Mouse (Mus musculus) kidney, embryonic 14.5 days (tissue): ENCODE measurements around the gene Bcat1. TPM values are rescaled to one million over a fixed set of nuclear protein-coding genes. Genes with fewer than 3 reads are reported as not detected.

Experiments
- ATAC-seq: fragments of 200-750 bp; cut with Nextera tagmentation; 2 replicates; pipeline ENCODE4 v1.8.0; 2017; ENCODE audit warnings: moderate number of reproducible peaks, mild to moderate bottlenecking, moderate TSS enrichment, moderate library complexity; ENCODE audit not compliant: low FRiP score, low TSS enrichment
- H3K27ac ChIP-seq: fragments of 300-500 bp; sonication (generic); 2 replicates; pipeline ENCODE4 v1.5.1; 2014; ENCODE audit warnings: low read depth, mild to moderate bottlenecking, low read length, moderate library complexity, mixed read lengths
- H3K27me3 ChIP-seq: fragments of 300-500 bp; sonication (generic); 2 replicates; pipeline ENCODE4 v1.6.1; 2014; ENCODE audit warnings: mild to moderate bottlenecking, low read length; ENCODE audit not compliant: control insufficient read depth, insufficient read depth
- H3K36me3 ChIP-seq: fragments of 300-500 bp; sonication (generic); 2 replicates; pipeline ENCODE4 v1.6.1; 2014; ENCODE audit warnings: low read length, mixed read lengths; ENCODE audit not compliant: control insufficient read depth, insufficient read depth
- H3K4me1 ChIP-seq: fragments of 300-500 bp; sonication (generic); 2 replicates; pipeline ENCODE4 v1.6.1; 2014; ENCODE audit warnings: low read length, mixed read lengths; ENCODE audit not compliant: control insufficient read depth, insufficient read depth
- H3K4me2 ChIP-seq: fragments of 300-500 bp; sonication (generic); replicated peaks from 2 replicates; pipeline ENCODE4 v1.6.1; 2014; ENCODE audit warnings: low read depth, mild to moderate bottlenecking, low read length
- H3K4me3 ChIP-seq: fragments of 300-500 bp; sonication (generic); 2 replicates; pipeline ENCODE4 v1.5.1; 2014; ENCODE audit warnings: mild to moderate bottlenecking, low read length
- H3K9ac ChIP-seq: fragments of 300-500 bp; sonication (generic); 2 replicates; pipeline ENCODE4 v1.6.1; 2014; ENCODE audit warnings: low read depth, mild to moderate bottlenecking, low read length, moderate library complexity
- H3K9me3 ChIP-seq: fragments of 300-500 bp; sonication (generic); 2 replicates; pipeline ENCODE4 v1.6.1; 2016; ENCODE audit warnings: low read length; ENCODE audit not compliant: control insufficient read depth
- WGBS: fragments of 180-500 bp; shearing (Covaris S2); extraction: QIAGEN DNeasy Blood & Tissue Kit; methylation state at CpG from one replicate; pipeline ENCODE4 v1.1.7; 2014; 5-methylcytosine and 5-hydroxymethylcytosine counted together
- polyA plus RNA-seq: library from polyadenylated mRNA; unstranded; fragments of >200 nt; fragmentation: Nextera tagmentation; extraction: Ambion mirVana; gene quantifications from 2 replicates; pipeline ENCODE4 v1.2.1, GENCODE M21; 2014

Gene Bcat1
- polyA plus RNA-seq, 1 experiment from 2014 or later: 8.6 TPM

DNA sequence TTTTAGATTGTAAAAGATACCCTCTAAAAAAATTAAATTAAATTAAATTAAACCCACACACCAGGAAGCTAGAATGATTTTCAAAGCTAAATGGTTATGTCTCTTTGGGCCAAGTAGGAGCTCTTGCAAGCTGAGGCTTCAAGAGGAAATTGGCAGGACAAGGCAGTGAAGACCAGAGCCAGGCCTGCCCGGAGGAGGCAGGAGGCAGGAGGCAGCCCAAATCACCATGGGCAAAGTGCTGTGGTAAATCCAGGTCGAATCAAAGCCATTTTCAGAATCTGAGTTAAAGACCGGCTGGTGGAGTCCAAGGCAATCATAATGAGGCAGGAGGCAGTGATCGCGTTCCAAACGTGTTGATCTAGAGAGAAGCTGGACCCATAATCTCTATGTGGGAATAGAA lies 88.3 kb downstream of the Bcat1 start:
- WGBS: 84% methylated on average over 6 of the region's 6 CpGs
- no peak overlapping the region for H3K9ac ChIP-seq
- H3K27me3 ChIP-seq: no peaks in the 10 kb centered on the region
- H3K9me3 ChIP-seq: no peaks in the 10 kb centered on the region
- H3K4me2 ChIP-seq: no peak overlapping the region
- no peak overlapping the region for H3K27ac ChIP-seq
- ATAC-seq: no peak
- H3K4me1 ChIP-seq: no peaks in the 10 kb centered on the region
- no peak overlapping the region for H3K4me3 ChIP-seq
- H3K36me3 ChIP-seq: no peaks in the 10 kb centered on the region

DNA sequence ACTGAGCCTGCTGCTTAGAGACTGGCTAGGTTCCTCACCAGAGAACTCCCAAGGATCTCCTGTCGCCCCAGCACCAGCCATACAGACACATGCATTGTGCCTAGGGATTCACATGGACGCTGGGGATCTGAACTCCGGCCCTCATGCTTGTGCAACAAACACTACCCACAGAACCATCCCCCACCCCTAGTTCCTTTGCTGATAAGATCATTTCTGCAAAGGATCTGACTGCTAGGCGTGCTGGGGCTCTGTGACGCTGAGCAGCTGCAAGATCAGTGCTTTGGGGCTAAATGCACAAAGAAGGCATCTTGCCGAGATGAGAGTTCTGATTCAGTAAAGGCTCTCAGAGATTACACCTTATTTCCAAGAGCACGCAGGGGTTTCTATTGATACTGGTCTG lies 88.8 kb downstream of the Bcat1 start:
- no peaks in the 10 kb centered on the region for H3K27me3 ChIP-seq
- no peak overlapping the region for H3K4me2 ChIP-seq
- H3K27ac ChIP-seq: no peak overlapping the region
- 71% methylated on average over 7 of the region's 7 CpGs for whole genome bisulfite sequencing
- ATAC-seq: no peak
- H3K36me3 ChIP-seq: no peaks in the 10 kb centered on the region
- no peaks in the 10 kb centered on the region for H3K4me1 ChIP-seq
- no peaks in the 10 kb centered on the region for H3K9me3 ChIP-seq
- no peak overlapping the region for H3K9ac ChIP-seq
- H3K4me3 ChIP-seq: no peak overlapping the region

DNA sequence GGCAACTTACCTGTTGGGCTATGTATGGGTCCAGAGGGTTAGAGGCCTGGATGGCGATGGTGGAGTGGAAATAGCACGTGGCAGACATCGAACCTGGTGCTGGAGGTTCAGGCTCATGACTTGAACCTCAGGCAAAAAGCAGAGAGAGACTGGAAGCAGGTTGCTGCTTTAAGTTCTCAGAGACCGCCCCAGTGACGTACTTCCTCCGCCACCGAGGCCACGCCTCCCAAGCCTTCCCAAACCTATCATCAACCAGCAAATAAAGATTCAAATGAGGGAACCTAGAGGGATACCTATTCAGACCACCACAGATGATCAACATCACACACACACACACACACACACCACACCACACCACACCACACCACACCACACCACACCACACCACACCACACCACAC lies 91.8 kb downstream of the Bcat1 start:
- H3K36me3 ChIP-seq: no peaks in the 10 kb centered on the region
- H3K9me3 ChIP-seq: no peaks in the 10 kb centered on the region
- 92% methylated on average over 8 of the region's 8 CpGs for WGBS

GRCm38 (mm10) chr6:144982093-144982492 lies 93.9 kb downstream of the Bcat1 start:
- Histone ChIP-seq H3K4me2 (no peak overlapping the region), H3K9ac (no peak overlapping the region), H3K4me3 (no peak overlapping the region), H3K9me3 (no peaks in the 10 kb centered on the region), H3K4me1 (no peaks in the 10 kb centered on the region), H3K36me3 (no peaks in the 10 kb centered on the region), H3K27me3 (no peaks in the 10 kb centered on the region), H3K27ac (no peak overlapping the region)
- 77% methylated on average over 3 of the region's 3 CpGs for WGBS
- no peak for ATAC-seq

More for the DNA sequence above, 91.8 kb downstream of the Bcat1 start:
- Histone ChIP-seq H3K4me1 (no peaks in the 10 kb centered on the region), H3K27me3 (no peaks in the 10 kb centered on the region), H3K9ac (no peak overlapping the region), H3K27ac (no peak overlapping the region), H3K4me2 (no peak overlapping the region), H3K4me3 (no peak overlapping the region)
- no peak for ATAC-seq

- Histone ChIP-seq H3K36me3 (no peaks in the 10 kb centered on the region), H3K9me3 (peaks cover 4% of the 10 kb centered on the region; the same call in 1 of the 2 replicates), H3K9ac (no peak overlapping the region), H3K27me3 (no peaks in the 10 kb centered on the region), H3K4me3 (no peak overlapping the region), H3K4me1 (no peaks in the 10 kb centered on the region), H3K27ac (no peak overlapping the region), H3K4me2 (no peak overlapping the region)
- no peak for ATAC-seq
- 84% methylated on average over 8 of the region's 8 CpGs for WGBS
Observed at GRCm38 (mm10) chr6:144972351-144972750, 103.6 kb downstream of the Bcat1 start.

GRCm38 (mm10) chr6:144970900-144971299 lies 105.1 kb downstream of the Bcat1 start:
- H3K9ac ChIP-seq: no peak overlapping the region
- no peak overlapping the region for H3K4me2 ChIP-seq
- peaks cover 4% of the 10 kb centered on the region; the same call in 1 of the 2 replicates for H3K9me3 ChIP-seq
- no peaks in the 10 kb centered on the region for H3K27me3 ChIP-seq
- ATAC-seq: no peak
- no peaks in the 10 kb centered on the region for H3K4me1 ChIP-seq
- H3K4me3 ChIP-seq: no peak overlapping the region
- no peaks in the 10 kb centered on the region for H3K36me3 ChIP-seq
- WGBS: 83% methylated on average over 4 of the region's 4 CpGs
- H3K27ac ChIP-seq: no peak overlapping the region

DNA sequence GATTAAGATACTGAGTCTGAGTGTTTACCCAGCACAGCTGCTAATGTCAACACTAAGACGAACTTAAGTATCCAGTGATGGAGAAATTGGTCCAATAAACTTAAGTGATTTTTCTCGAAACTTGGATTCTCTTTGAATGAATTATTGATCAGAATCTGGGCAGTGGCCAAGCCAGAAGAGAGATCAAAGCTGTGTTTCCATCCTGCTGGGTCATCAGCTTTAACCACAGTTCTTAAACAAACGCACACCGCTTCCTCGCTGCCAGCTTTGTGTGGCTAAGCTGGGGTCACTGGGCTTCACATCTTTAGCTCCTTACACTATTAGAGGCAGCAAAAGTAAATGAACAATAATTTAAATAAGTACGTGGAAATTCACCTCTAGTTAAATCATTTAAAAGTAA lies 108.4 kb downstream of the Bcat1 start:
- no peak for ATAC-seq
- WGBS: 59% methylated on average over 6 of the region's 6 CpGs
- H3K9ac ChIP-seq: no peak overlapping the region
- no peaks in the 10 kb centered on the region for H3K9me3 ChIP-seq
- no peak overlapping the region for H3K27ac ChIP-seq
- no peak overlapping the region for H3K4me3 ChIP-seq
- no peak overlapping the region for H3K4me2 ChIP-seq
- no peaks in the 10 kb centered on the region for H3K4me1 ChIP-seq
- H3K36me3 ChIP-seq: no peaks in the 10 kb centered on the region
- H3K27me3 ChIP-seq: no peaks in the 10 kb centered on the region

DNA sequence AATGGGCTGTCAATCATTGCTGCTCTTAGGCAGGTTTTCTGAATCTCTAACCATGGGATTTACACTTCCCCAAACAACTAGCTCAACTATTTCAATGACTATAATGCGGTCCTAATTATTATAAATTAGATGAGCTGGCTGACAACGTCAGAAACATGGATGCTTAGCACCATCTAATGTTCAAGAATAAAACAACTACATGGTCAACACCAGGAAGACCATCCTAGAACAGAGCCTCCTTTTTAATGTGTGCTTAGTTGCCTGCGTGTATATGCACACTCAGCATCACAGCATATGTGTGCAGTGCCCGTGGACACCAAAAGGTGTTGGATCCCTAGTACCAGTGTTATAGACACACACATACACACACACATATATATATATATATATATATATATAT lies 111.8 kb downstream of the Bcat1 start:
- WGBS: 79% methylated on average over 4 of the region's 4 CpGs
- H3K9ac ChIP-seq: no peak overlapping the region
- H3K4me3 ChIP-seq: no peak overlapping the region
- H3K9me3 ChIP-seq: no peaks in the 10 kb centered on the region
- H3K4me2 ChIP-seq: no peak overlapping the region
- no peaks in the 10 kb centered on the region for H3K4me1 ChIP-seq
- no peak for ATAC-seq
- H3K27ac ChIP-seq: no peak overlapping the region
- H3K36me3 ChIP-seq: no peaks in the 10 kb centered on the region
- no peaks in the 10 kb centered on the region for H3K27me3 ChIP-seq

GRCm38 (mm10) chr6:144963156-144963555 lies 112.8 kb downstream of the Bcat1 start:
- 88% methylated on average over 8 of the region's 8 CpGs for WGBS
- Histone ChIP-seq H3K4me2 (no peak overlapping the region), H3K9me3 (no peaks in the 10 kb centered on the region), H3K9ac (no peak overlapping the region), H3K4me1 (no peaks in the 10 kb centered on the region), H3K36me3 (no peaks in the 10 kb centered on the region), H3K27me3 (no peaks in the 10 kb centered on the region), H3K4me3 (no peak overlapping the region), H3K27ac (no peak overlapping the region)
- ATAC-seq: no peak

DNA sequence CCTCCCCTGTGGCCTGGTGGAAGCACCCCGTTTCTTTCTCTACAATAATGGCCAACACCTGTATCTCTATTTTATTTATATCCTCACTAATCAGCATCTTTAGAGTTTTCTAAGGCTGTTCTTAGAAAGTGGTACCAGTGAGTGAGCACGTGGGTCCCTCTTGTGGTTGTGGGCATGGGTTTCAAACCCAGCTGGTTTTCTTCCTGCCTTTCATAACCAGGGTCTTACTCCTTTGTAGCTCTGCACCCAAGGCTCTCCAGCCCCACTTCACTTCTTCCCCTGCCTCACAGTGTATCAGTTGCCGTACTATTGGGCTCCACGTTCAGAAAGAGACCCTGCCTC lies 114.0 kb downstream of the Bcat1 start:
- no peak overlapping the region for H3K27ac ChIP-seq
- no peaks in the 10 kb centered on the region for H3K4me1 ChIP-seq
- H3K27me3 ChIP-seq: no peaks in the 10 kb centered on the region
- H3K9ac ChIP-seq: no peak overlapping the region
- H3K9me3 ChIP-seq: no peaks in the 10 kb centered on the region
- no peak overlapping the region for H3K4me3 ChIP-seq
- no peaks in the 10 kb centered on the region for H3K36me3 ChIP-seq
- ATAC-seq: 0 out of 2 replicates have a peak, but pooled peaks have one; percentile 4
- no peak overlapping the region for H3K4me2 ChIP-seq
- WGBS: 60% methylated on average over 4 of the region's 4 CpGs
